Mouse (Mus musculus) liver, adult 2 months (tissue): ENCODE results near the gene 4921509C19Rik. TPM values are rescaled to one million over a fixed set of nuclear protein-coding genes. Genes with fewer than 3 reads are reported as not detected.

ENCODE experiments used
- polyA plus RNA-seq: library from polyadenylated mRNA; depleted of rRNA; stranded (reverse); fragments of >200 nt; gene quantifications from 2 replicates; pipeline ENCODE4 v1.2.3, GENCODE M21; 2012; rRNA removed
- total RNA-seq: library from RNA; depleted of rRNA; stranded (reverse); fragments of >200 nt; gene quantifications from 2 replicates; pipeline ENCODE4 v1.2.3, GENCODE M21; 2014; rRNA removed

4921509C19Rik gene
- total and polyA plus RNA-seq, 2 experiments: not detected

Other genes starting within 250 kb of the 4921509C19Rik start
- gene Nsfl1c, start 18.0 kb upstream of the 4921509C19Rik start, total RNA-seq: 45.4 and 54.7 TPM in 2 replicates
- gene Nsfl1c, start 18.0 kb upstream of the 4921509C19Rik start, polyA plus RNA-seq: 42.3 and 45.5 TPM in 2 replicates
- gene Fkbp1a, start 66.3 kb upstream of the 4921509C19Rik start, total RNA-seq: 14.2 and 19.8 TPM in 2 replicates
- 22.5 and 25.9 TPM in 2 replicates for gene Fkbp1a, start 66.3 kb upstream of the 4921509C19Rik start, polyA plus RNA-seq
- gene Sdcbp2, start 96.5 kb upstream of the 4921509C19Rik start, total RNA-seq: 0.13 and 0.28 TPM in 2 replicates
- 0.07 and 0.33 TPM in 2 replicates for gene Sdcbp2, start 96.5 kb upstream of the 4921509C19Rik start, polyA plus RNA-seq
- under 0.01 and 0.09 TPM in 2 replicates for gene Snph, start 156.4 kb upstream of the 4921509C19Rik start, total RNA-seq
- gene Snph, start 156.4 kb upstream of the 4921509C19Rik start, polyA plus RNA-seq: 0.04 TPM in 1 of 2 replicates, not detected in the other
- not detected in 2 replicates for gene Rad21l, start 192.4 kb upstream of the 4921509C19Rik start, total RNA-seq
- not detected in 2 replicates for gene Rad21l, start 192.4 kb upstream of the 4921509C19Rik start, polyA plus RNA-seq
- not detected in 2 replicates for gene Tmem74b, start 225.9 kb upstream of the 4921509C19Rik start, total RNA-seq
- not detected in 2 replicates for gene Tmem74b, start 225.9 kb upstream of the 4921509C19Rik start, polyA plus RNA-seq